Mouse (Mus musculus) bone marrow macrophage, adult 2 months (primary cell): Measurements from ENCODE around the gene Aspg. TPM values are rescaled to one million over a fixed set of nuclear protein-coding genes. Genes with fewer than 3 reads are reported as not detected.

Source experiments
- H3K27ac ChIP-seq: 2 replicates; pipeline ENCODE4 v1.5.1; 2012; ENCODE audit warnings: low read depth, low read length; ENCODE audit not compliant: insufficient read depth
- H3K4me1 ChIP-seq: 2 replicates; pipeline ENCODE4 v1.6.1; 2012; ENCODE audit warnings: low read length; ENCODE audit not compliant: control insufficient read depth, insufficient read depth
- H3K4me3 ChIP-seq: 2 replicates; pipeline ENCODE4 v1.5.1; 2012; ENCODE audit warnings: mild to moderate bottlenecking, low read length, moderate library complexity; ENCODE audit not compliant: insufficient read depth
- CTCF ChIP-seq: IDR thresholded peaks from 2 replicates; pipeline ENCODE4 v1.5.1; 2012; ENCODE audit warnings: low read depth, mild to moderate bottlenecking, low read length, moderate library complexity
- POLR2A ChIP-seq: IDR thresholded peaks from 2 replicates; pipeline ENCODE4 v1.6.1; 2012; ENCODE audit warnings: mild to moderate bottlenecking, low read depth, low read length, borderline replicate concordance
- polyA plus RNA-seq: library from polyadenylated mRNA; stranded (reverse); fragments of >200 nt; gene quantifications from 2 replicates; pipeline ENCODE4 v1.2.4, GENCODE M21; 2012; ENCODE audit not compliant: missing spikeins, insufficient read depth, insufficient read length

The Aspg gene
- polyA plus RNA-seq, 1 experiment, result not detected

DNA sequence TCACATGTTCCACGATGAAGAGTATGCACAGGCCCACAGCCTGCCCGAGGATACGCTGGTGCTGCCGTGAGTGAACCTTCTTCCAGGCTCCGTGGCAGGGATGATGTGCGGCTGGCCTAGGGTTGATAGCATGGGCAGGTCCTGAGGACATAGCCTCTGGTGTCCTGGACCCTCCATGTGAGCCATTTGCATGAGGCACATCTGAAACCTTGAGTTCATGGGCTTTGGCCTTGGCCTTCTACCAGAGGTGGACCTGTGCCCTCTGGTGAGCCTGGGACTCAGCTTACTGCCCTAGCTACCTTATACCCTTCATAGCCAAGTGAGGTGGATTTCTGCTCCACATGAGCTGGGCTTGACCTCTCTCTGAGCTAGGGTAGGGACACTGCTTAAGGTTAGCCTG lies 5.8 kb downstream of the Aspg start:
- no peak for TF ChIP-seq POLR2A
- H3K27ac ChIP-seq, result no peak overlapping the region

DNA sequence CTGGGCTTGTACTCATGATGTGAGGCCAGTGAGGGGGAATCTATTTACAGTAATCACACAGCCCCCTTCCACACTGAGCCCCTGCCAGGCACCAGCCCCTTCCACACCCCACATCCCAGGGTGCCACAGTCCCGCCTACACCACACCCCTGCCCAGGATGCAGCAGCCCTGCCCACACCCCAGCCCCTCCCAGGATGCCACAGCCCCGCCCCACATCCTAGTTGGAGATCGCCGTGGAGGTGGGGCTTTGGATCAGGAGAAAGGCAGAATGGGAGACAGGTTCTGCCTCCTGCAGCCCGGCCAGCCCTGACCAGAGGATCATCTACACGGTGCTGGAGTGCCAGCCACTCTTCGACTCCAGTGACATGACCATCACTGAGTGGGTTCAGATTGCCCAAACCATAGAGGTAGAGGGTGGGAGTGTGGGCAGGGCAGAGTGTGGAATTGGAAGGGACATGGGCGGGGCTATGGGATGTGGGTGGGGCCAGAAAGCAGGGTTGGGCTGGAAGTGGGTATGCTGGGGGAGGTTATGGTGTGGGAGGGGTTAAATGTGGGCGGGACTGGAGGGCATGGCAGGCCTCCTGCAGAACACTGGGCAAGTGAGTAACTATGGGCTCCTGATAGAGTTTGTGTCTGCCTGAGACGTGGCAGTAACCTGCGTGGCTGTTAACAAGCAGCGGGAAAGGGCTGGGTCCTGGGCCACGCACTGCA lies 6.4 kb downstream of the Aspg start:
- TF ChIP-seq POLR2A (no peak), CTCF (no peak)
- Histone ChIP-seq H3K4me3 (no peak overlapping the region), H3K4me1 (no peaks in the 10 kb centered on the region), H3K27ac (no peak overlapping the region)

More for the DNA sequence above, 5.8 kb downstream of the Aspg start:
- Histone ChIP-seq H3K4me1 (no peaks in the 10 kb centered on the region), H3K4me3 (no peak overlapping the region)

- no peaks in the 10 kb centered on the region for H3K4me1 ChIP-seq
- peak; percentile 91 for TF ChIP-seq CTCF
- TF ChIP-seq POLR2A, result no peak
- H3K4me3 ChIP-seq, result no peak overlapping the region
- H3K27ac ChIP-seq, result no peak overlapping the region
Measured at GRCm38 (mm10) chr12:112113710-112114109, 7.2 kb downstream of the Aspg start.

DNA sequence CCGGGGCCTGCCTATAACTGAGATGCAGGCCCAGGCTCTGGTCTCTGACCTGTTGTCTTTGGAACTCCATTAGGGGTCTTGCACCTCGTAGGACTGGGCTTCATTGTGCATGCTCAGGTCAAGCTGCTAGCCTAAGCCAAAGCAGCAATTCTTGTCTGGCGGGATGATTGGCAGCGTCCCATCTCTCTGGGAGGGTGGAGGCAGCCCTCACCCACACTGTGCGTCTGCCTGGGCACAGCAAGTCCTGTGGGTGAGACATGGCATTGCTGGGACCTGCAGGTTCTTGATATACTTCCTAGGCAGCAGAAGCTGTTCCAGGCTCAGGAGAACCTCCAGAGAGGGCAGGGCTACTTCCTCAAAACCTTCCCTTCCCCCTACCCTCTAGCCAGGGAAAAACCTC lies 10.5 kb downstream of the Aspg start:
- Histone ChIP-seq H3K4me1 (no peaks in the 10 kb centered on the region), H3K27ac (no peak overlapping the region), H3K4me3 (no peak overlapping the region)
- TF ChIP-seq CTCF, result no peak
- no peak for TF ChIP-seq POLR2A

DNA sequence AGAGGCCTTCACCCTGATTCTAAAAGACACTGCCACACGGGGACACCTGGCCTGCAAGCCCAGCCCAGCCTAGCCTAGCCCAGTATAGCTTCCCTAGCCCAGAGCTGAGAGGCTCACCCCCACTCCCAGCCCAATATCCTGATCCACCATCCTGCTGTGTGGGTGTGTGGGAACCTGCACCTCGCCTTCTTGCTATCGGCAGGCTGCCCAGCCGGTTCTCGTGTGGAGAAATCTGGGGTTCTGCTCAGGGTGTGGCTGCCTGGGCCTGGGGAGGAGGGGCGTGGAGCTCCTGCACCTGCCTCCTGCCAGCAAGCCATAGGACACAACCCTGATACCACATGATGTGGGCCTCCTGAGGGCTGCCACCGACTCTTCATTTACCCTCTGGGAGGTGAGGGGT lies 11.2 kb downstream of the Aspg start:
- no peak for TF ChIP-seq CTCF

DNA sequence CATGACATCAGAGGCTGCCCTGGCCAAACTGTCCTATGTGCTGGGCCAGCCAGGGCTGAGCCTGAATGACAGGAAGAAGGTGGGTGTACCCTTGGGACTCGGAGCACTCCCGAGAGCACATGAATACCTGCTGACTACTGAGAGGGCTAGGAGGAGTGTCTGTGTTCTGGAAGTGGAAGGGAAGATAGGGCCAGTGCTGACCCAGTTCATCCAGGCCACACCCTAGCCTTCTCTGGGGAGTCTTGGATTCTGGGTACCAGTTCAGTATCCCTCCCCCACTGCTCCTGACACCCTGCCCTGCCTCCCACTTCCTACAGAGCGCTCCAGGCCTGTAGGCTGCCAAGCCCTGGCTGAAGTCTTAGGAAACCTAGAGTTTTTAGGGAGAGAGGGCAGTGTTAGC lies 14.7 kb downstream of the Aspg start:
- TF ChIP-seq CTCF, result no peak
- no peak for TF ChIP-seq POLR2A
- no peak overlapping the region for H3K27ac ChIP-seq
- no peak overlapping the region for H3K4me3 ChIP-seq
- no peaks in the 10 kb centered on the region for H3K4me1 ChIP-seq

More for the DNA sequence above, 11.2 kb downstream of the Aspg start:
- no peak overlapping the region for H3K4me3 ChIP-seq
- no peak overlapping the region for H3K27ac ChIP-seq
- no peaks in the 10 kb centered on the region for H3K4me1 ChIP-seq

DNA sequence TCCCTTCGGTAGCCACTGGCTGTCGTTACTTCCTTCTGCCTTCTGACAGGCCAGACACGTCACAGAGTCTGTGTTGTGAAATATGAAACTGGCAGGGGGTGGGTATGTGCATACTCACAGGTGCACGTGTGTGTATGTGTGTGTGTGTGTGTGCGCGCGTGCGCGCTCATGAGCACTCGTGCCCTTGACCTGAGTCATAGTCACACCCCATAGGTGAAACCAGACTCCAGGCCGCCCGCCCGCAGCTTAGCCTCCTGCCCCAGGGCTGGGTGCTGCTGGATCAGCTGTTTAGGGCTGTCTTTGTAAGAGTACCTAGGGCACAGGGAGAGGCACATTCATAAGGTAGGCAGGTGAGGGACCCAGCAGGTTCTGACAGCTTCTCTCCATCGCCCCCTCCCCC lies 19.4 kb downstream of the Aspg start:
- Histone ChIP-seq H3K27ac (no peak overlapping the region), H3K4me1 (no peaks in the 10 kb centered on the region), H3K4me3 (no peak overlapping the region)
- TF ChIP-seq CTCF, result no peak

GRCm38 (mm10) chr12:112126931-112127635 lies 20.6 kb downstream of the Aspg start:
- Histone ChIP-seq H3K27ac (no peak overlapping the region), H3K4me3 (no peak overlapping the region), H3K4me1 (no peaks in the 10 kb centered on the region)
- no peak for TF ChIP-seq CTCF
- no peak for TF ChIP-seq POLR2A

DNA sequence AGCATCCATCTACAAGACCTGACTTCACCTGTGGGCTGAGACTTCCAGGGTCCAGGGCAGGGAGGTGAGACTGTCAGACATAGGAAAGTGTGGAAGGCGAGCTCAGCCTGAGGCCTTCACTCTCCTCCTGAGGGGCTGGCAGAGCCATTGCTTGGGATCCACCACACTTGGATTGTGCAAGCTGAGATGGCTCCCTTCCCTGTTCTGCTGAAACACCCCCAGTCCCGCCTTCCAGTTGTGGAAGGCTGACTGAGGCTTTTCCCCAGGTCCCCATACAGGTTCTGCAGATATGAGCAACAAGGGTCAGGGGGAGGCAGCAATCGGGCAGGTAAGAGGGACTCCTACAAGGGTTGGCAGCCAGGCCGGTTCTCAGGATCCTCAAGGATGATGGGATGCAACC lies 22.0 kb downstream of the Aspg start:
- Histone ChIP-seq H3K4me1 (no peaks in the 10 kb centered on the region), H3K4me3 (no peak overlapping the region), H3K27ac (no peak overlapping the region)
- no peak for TF ChIP-seq POLR2A
- TF ChIP-seq CTCF, result no peak

DNA sequence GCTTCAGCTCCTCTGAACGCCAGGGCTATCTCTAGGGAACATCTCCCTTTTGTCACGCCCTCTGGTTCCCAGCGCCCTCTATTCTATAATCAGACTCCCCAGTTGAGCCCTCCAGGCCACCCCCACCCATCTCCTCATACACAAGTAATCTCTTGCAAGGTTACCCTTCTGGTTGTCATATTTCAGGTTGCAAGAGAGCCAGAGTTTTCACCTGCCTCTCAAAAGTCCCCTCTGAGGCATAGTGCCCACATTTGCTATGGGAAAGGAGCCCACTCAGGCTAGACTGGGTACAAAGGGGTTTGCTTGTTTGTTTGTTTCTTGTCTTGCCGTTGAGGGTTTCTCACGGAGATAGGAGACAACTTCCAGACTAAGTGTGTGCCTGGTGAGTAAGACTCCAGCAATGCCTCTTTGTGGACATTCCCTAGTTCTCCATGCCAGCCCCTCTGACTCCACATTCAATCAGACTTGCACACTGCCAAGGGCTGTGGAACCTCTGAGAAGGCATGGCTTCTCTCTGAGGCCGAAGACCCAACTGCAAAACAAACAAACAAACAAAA lies 22.9 kb downstream of the Aspg start:
- TF ChIP-seq POLR2A (no peak), CTCF (no peak)

More for the DNA sequence above, 22.9 kb downstream of the Aspg start:
- no peak overlapping the region for H3K27ac ChIP-seq
- no peak overlapping the region for H3K4me3 ChIP-seq
- H3K4me1 ChIP-seq, result no peaks in the 10 kb centered on the region
